Mouse (Mus musculus) erythroid progenitor cell, adult 5-6 weeks (primary cell): ENCODE data around the gene Rhox4g. TPM values are rescaled to one million over a fixed set of nuclear protein-coding genes. Genes with fewer than 3 reads are reported as not detected.
"Not testable (repeated sequence)": the region's sequence is repeated elsewhere in the genome, so short reads cannot be mapped to it uniquely, and the experiment has no call there.

Experiments used
- ATAC-seq: replicated peaks from 2 replicates; pipeline ENCODE4 v1.8.0; 2016; ENCODE audit warnings: moderate number of reproducible peaks, mild to moderate bottlenecking, moderate TSS enrichment, inconsistent platforms; ENCODE audit not compliant: poor library complexity, low FRiP score, severe bottlenecking
- total RNA-seq, 2 experiments: library from RNA; stranded (forward) in 1 of 2; stranded (reverse) in 1 of 2; fragments of 150-400 nt in 1 of 2; fragments of 186-747, 209-891 nt in 1 of 2; gene quantifications; 2 replicates each; pipeline versions ENCODE4 v1.2.3 to v1.2.4; 2015 to 2017; ENCODE audit warnings: low replicate concordance in 2 of 2

The Rhox4g gene
- total RNA-seq (2015; ENCODE audit: low replicate concordance), result not detected in 2 replicates
- not detected in 2 replicates for total RNA-seq (2017; ENCODE audit: low replicate concordance)

DNA sequence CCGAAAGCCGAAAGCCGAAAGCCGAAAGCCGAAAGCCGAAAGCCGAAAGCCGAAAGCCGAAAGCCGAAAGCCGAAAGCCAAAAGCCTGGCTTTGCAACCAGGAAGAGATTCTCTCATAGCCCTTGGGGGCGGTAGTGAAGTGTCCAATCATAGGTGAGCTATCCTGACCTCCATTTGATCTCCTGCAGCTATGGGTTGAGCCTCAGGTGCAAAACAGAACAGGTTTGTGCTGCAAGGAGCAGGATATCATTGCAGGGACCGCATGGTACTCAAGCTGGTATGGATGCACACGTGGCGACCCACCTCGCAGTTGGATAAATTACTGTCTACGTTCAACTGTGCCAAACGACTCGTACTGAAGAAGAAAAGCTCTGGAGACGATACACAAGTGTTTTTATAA is at the start of gene Rhox4g:
Rhox4g (minus strand) TSS at position 101 of the 400 bp plus-strand sequence.
- not testable (repeated sequence) for ATAC-seq

DNA sequence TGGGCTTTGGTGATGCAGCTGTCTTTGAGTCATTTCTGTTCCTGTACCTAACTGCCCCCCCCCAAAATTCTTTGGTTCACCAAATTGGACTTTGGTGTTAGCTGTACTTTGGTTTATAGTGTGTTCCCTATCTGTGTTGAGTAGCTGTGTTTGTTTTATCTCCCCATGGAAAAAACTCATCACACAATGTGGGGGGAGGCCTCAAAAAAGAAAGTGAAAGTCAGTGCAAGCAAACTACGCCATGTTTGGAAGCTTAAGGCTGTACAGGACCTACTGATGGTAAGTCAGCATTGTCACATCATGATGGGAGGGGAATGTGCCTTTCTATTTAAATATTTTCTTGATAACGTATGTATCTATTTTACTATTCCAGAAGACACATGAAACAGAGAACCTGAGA is 41.1 kb upstream of the Rhox4g start:
- ATAC-seq, result no peak

DNA sequence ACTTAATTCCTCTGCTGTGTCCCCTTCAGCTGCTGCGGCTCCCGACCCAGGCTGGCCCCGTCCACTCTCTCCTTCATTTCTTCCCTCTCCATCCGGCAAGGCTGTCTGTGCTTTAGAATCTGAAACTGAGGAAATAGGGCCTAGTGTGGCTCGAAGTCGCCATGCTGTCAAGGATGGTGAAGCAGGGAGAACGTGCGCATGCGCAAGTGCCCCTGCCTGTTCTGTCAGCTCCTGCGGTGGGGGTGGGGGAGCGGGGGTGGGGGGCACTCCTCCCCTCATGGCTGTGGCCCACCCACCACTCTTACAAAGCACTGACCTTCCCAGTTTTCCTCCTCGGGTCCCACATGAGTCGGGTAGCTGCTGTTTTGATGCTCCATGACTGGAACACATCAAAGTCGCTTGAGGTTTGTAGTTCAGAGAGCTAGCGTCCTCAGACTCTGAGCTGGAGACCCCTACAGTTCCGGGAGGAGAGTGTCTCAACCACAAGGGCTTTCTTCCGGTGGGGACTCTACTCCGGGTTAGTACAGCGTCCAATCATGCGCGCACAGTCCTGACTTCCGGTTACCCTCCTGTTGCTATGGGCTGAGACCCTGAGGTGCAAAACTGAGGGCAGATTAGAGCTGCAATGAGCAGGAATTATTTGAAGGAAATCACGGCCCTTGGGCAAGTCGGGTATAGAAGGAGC is 32.0 kb upstream of the Rhox4g start:
- ATAC-seq, result no peak

DNA sequence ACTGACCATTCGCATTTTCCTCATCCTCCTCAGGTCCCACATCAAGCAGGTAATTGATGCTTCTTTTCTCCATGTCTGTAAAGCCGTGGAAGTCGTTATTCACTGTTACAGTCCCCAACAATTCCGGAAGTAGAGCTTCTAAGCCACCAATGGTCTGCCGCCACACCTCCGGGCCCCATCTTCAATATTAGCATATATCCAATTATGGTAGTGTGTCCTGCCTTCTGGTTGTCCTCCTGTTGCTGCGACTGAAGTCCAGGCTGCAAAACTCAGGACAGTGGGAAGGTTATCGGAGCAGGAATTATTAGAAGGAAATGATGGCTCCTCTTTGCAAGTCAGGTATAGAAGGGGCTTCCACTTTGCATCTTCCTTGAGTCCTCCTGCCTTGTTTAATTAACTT is 22.1 kb upstream of the Rhox4g start, which contains the start of gene Rhox2h:
Rhox2h (minus strand) TSS at position 101 of the 400 bp plus-strand sequence.
- ATAC-seq, result not testable (repeated sequence)

DNA sequence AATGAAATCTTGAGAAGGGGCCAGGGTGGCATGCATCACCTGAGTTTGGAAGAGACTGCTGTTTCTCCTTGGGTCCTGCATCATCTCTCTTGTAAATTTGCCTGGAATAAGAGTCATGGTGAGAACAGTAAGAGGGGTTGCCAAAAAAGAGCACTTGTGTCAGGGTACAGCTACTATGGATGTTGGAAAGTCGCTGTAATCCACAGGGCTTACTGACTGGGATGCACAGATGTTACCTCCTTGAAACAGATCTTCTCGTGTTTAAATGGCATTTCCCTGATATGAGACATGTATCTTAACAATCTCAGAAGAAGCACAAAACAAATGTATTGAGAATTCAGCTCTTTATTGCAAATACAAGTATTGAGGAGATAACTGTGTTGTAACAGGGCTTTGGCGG is 17.5 kb upstream of the Rhox4g start, which contains the start of gene Rhox3h:
Rhox3h (minus strand) TSS at position 101 of the 400 bp plus-strand sequence.
- ATAC-seq, result not testable (repeated sequence)

DNA sequence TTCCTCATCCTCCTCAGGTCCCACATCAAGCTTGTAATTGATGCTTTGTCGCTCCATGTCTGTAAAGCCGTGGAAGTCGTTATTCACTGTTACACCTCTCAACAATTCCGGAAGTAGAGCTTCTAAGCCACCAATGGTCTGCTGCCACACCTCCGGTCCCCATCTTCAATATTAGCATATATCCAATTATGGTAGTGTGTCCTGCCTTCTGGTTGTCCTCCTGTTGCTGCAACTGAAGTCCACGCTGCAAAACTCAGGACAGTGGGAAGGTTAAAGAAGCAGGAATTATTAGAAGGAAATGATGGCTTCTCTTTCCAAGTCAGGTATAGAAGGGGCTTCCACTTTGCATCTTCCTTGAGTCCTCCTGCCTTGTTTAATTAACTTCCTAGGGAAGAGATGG is 7.8 kb downstream of the Rhox4g start, which contains the start of gene Rhox2g:
Rhox2g (minus strand) TSS at position 101 of the 400 bp plus-strand sequence.
- ATAC-seq, result not testable (repeated sequence)

DNA sequence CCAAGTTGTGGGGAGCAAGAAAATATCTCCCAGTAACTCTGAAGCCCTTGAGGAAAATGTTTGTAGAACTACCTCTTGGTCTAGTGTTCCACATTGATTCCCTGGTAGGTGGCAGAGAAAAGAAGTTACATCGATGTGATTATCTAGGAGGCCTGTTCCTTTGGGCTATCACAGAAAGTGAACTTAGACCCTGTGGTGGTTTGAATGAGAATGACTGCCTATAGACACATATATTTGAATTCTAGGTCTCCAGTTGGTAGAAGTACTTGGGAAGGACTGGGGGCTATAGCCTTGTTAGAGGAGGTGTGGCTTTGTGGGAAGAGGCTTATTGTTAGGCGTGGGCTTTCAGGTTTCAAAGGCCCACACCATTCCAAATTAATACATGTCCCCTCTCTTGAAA is 22.6 kb downstream of the Rhox4g start, which contains the start of gene Rhox3g:
Rhox3g (minus strand) TSS at position 101 of the 400 bp plus-strand sequence.
- ATAC-seq, result not testable (repeated sequence)

DNA sequence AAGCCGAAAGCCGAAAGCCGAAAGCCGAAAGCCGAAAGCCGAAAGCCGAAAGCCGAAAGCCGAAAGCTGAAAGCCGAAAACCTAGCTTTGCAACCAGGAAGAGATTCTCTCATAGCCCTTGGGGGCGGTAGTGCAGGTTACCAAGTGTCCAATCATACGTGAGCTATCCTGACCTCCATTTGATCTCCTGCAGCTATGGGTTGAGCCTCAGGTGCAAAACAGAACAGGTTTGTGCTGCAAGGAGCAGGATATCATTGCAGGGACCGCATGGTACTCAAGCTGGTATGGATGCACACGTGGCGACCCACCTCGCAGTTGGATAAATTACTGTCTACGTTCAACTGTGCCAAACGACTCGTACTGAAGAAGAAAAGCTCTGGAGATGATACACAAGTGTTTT is 43.5 kb downstream of the Rhox4g start, which contains the start of gene Rhox4f:
Rhox4f (minus strand) TSS at position 101 of the 400 bp plus-strand sequence.
- not testable (repeated sequence) for ATAC-seq

Other genes starting within 250 kb of the Rhox4g start
- not detected in 2 replicates for gene Rhox2b, start 239.3 kb downstream of the Rhox4g start, total RNA-seq (2015; ENCODE audit: low replicate concordance)
- gene Rhox2b, start 239.3 kb downstream of the Rhox4g start, total RNA-seq (2017; ENCODE audit: low replicate concordance), result not detected in 2 replicates
- not detected in 2 replicates for gene Rhox4b, start 218.8 kb downstream of the Rhox4g start, total RNA-seq (2015; ENCODE audit: low replicate concordance)
- gene Rhox4b, start 218.8 kb downstream of the Rhox4g start, total RNA-seq (2017; ENCODE audit: low replicate concordance), result not detected in 2 replicates
- not detected in 2 replicates for gene Rhox2c, start 197.6 kb downstream of the Rhox4g start, total RNA-seq (2015; ENCODE audit: low replicate concordance)
- gene Rhox2c, start 197.6 kb downstream of the Rhox4g start, total RNA-seq (2017; ENCODE audit: low replicate concordance), result not detected in 2 replicates
- gene Rhox3c, start 192.7 kb downstream of the Rhox4g start, total RNA-seq (2015; ENCODE audit: low replicate concordance), result not detected in 2 replicates
- gene Rhox3c, start 192.7 kb downstream of the Rhox4g start, total RNA-seq (2017; ENCODE audit: low replicate concordance), result not detected in 2 replicates
- gene Rhox4c, start 171.0 kb downstream of the Rhox4g start, total RNA-seq (2015; ENCODE audit: low replicate concordance), result not detected in 2 replicates
- not detected in 2 replicates for gene Rhox4c, start 171.0 kb downstream of the Rhox4g start, total RNA-seq (2017; ENCODE audit: low replicate concordance)
- not detected in 2 replicates for gene Rhox2d, start 157.9 kb downstream of the Rhox4g start, total RNA-seq (2015; ENCODE audit: low replicate concordance)
- gene Rhox2d, start 157.9 kb downstream of the Rhox4g start, total RNA-seq (2017; ENCODE audit: low replicate concordance), result not detected in 2 replicates
- not detected in 2 replicates for gene Rhox4d, start 137.0 kb downstream of the Rhox4g start, total RNA-seq (2015; ENCODE audit: low replicate concordance)
- not detected in 2 replicates for gene Rhox4d, start 137.0 kb downstream of the Rhox4g start, total RNA-seq (2017; ENCODE audit: low replicate concordance)
- not detected in 2 replicates for gene Rhox2e, start 120.9 kb downstream of the Rhox4g start, total RNA-seq (2015; ENCODE audit: low replicate concordance)
- not detected in 2 replicates for gene Rhox2e, start 120.9 kb downstream of the Rhox4g start, total RNA-seq (2017; ENCODE audit: low replicate concordance)
- gene Rhox3e, start 109.3 kb downstream of the Rhox4g start, total RNA-seq (2015; ENCODE audit: low replicate concordance), result not detected in 2 replicates
- not detected in 2 replicates for gene Rhox3e, start 109.3 kb downstream of the Rhox4g start, total RNA-seq (2017; ENCODE audit: low replicate concordance)
- gene Rhox4e, start 93.9 kb downstream of the Rhox4g start, total RNA-seq (2015; ENCODE audit: low replicate concordance), result not detected in 2 replicates
- not detected in 2 replicates for gene Rhox4e, start 93.9 kb downstream of the Rhox4g start, total RNA-seq (2017; ENCODE audit: low replicate concordance)
- gene Rhox2f, start 79.9 kb downstream of the Rhox4g start, total RNA-seq (2015; ENCODE audit: low replicate concordance), result not detected in 2 replicates
- gene Rhox2f, start 79.9 kb downstream of the Rhox4g start, total RNA-seq (2017; ENCODE audit: low replicate concordance), result not detected in 2 replicates
- gene Rhox3f, start 70.3 kb downstream of the Rhox4g start, total RNA-seq (2015; ENCODE audit: low replicate concordance), result not detected in 2 replicates
- not detected in 2 replicates for gene Rhox3f, start 70.3 kb downstream of the Rhox4g start, total RNA-seq (2017; ENCODE audit: low replicate concordance)
- not detected in 2 replicates for gene Rhox4f, start 43.6 kb downstream of the Rhox4g start, total RNA-seq (2015; ENCODE audit: low replicate concordance)
- gene Rhox4f, start 43.6 kb downstream of the Rhox4g start, total RNA-seq (2017; ENCODE audit: low replicate concordance), result not detected in 2 replicates
- not detected in 2 replicates for gene Rhox3g, start 22.7 kb downstream of the Rhox4g start, total RNA-seq (2015; ENCODE audit: low replicate concordance)
- not detected in 2 replicates for gene Rhox3g, start 22.7 kb downstream of the Rhox4g start, total RNA-seq (2017; ENCODE audit: low replicate concordance)
- not detected in 2 replicates for gene Rhox2g, start 7.9 kb downstream of the Rhox4g start, total RNA-seq (2015; ENCODE audit: low replicate concordance)
- gene Rhox2g, start 7.9 kb downstream of the Rhox4g start, total RNA-seq (2017; ENCODE audit: low replicate concordance), result not detected in 2 replicates
- gene Rhox3h, start 17.4 kb upstream of the Rhox4g start, total RNA-seq (2015; ENCODE audit: low replicate concordance), result not detected in 2 replicates
- not detected in 2 replicates for gene Rhox3h, start 17.4 kb upstream of the Rhox4g start, total RNA-seq (2017; ENCODE audit: low replicate concordance)
- not detected in 2 replicates for gene Rhox2h, start 21.9 kb upstream of the Rhox4g start, total RNA-seq (2015; ENCODE audit: low replicate concordance)
- gene Rhox2h, start 21.9 kb upstream of the Rhox4g start, total RNA-seq (2017; ENCODE audit: low replicate concordance), result not detected in 2 replicates
- gene Rhox5, start 153.5 kb upstream of the Rhox4g start, total RNA-seq (2015; ENCODE audit: low replicate concordance), result not detected in 2 replicates
- not detected in 2 replicates for gene Rhox5, start 153.5 kb upstream of the Rhox4g start, total RNA-seq (2017; ENCODE audit: low replicate concordance)
- gene Rhox6, start 175.6 kb upstream of the Rhox4g start, total RNA-seq (2015; ENCODE audit: low replicate concordance), result not detected in 2 replicates
- not detected in 2 replicates for gene Rhox6, start 175.6 kb upstream of the Rhox4g start, total RNA-seq (2017; ENCODE audit: low replicate concordance)
- gene Rhox7a, start 180.4 kb upstream of the Rhox4g start, total RNA-seq (2015; ENCODE audit: low replicate concordance), result not detected in 2 replicates
- not detected in 2 replicates for gene Rhox7a, start 180.4 kb upstream of the Rhox4g start, total RNA-seq (2017; ENCODE audit: low replicate concordance)
- not detected in 2 replicates for gene Rhox8, start 227.6 kb upstream of the Rhox4g start, total RNA-seq (2015; ENCODE audit: low replicate concordance)
- gene Rhox8, start 227.6 kb upstream of the Rhox4g start, total RNA-seq (2017; ENCODE audit: low replicate concordance), result 0.51 TPM in 1 of 2 replicates, not detected in the other
- not detected in 2 replicates for gene Rhox7b, start 245.9 kb upstream of the Rhox4g start, total RNA-seq (2015; ENCODE audit: low replicate concordance)
- not detected in 2 replicates for gene Rhox7b, start 245.9 kb upstream of the Rhox4g start, total RNA-seq (2017; ENCODE audit: low replicate concordance)